ENCODE assay signal across 8 mouse cellular contexts in genomic region chr12:65072911-65073610, GRCm38 (mm10). TPM values are rescaled to one million over a fixed set of nuclear protein-coding genes. Genes with fewer than 3 reads are reported as not detected.
DNase-seq lines count a peak whose midpoint lies in the region; ATAC-seq lines count a peak whose summit lies in the region.

No protein-coding gene starts in this region.

- peak overlapping the region; percentile 86 for H3K4me3 ChIP-seq in neural tube, embryonic 11.5 days (ENCODE audit: low read depth, low read length)
- H3K4me3 ChIP-seq in embryonic facial prominence, embryonic 11.5 days (ENCODE audit: low read depth, low read length), result peak overlapping the region; percentile 70
- H3K4me3 ChIP-seq in limb, embryonic 11.5 days (ENCODE audit: low read depth, low read length), result peak overlapping the region; percentile 82
- H3K4me3 ChIP-seq in stomach, embryonic 14.5 days (ENCODE audit: low read depth, low read length), result peak overlapping the region; percentile 72

- WGBS in neural tube, embryonic 11.5 days, result 5% methylated on average over 21 of the region's 21 CpGs
- WGBS in embryonic facial prominence, embryonic 11.5 days, result 4% methylated on average over 21 of the region's 21 CpGs
- WGBS in limb, embryonic 11.5 days, result 4% methylated on average over 21 of the region's 21 CpGs
- WGBS in stomach, embryonic 14.5 days, result 2% methylated on average over 21 of the region's 21 CpGs

- ATAC-seq in neural tube, embryonic 11.5 days (ENCODE audit: insufficient read depth, low FRiP score, low TSS enrichment), result peak; percentile 78
- ATAC-seq in embryonic facial prominence, embryonic 11.5 days (replicated peaks; ENCODE audit: insufficient number of reproducible peaks, low FRiP score, low TSS enrichment, low read depth), result peak; percentile 77
- ATAC-seq in limb, embryonic 11.5 days (ENCODE audit: insufficient number of reproducible peaks, low FRiP score, low TSS enrichment, low read depth), result peak; percentile 69
- ATAC-seq in stomach, embryonic 14.5 days (ENCODE audit: insufficient number of reproducible peaks, insufficient read depth, low FRiP score, low read depth), result peak; percentile 54

- peak overlapping the region; percentile 80 for H3K27ac ChIP-seq in neural tube, embryonic 11.5 days (ENCODE audit: low read depth, low read length)
- H3K27ac ChIP-seq in embryonic facial prominence, embryonic 11.5 days (replicated peaks; ENCODE audit: low read depth, low read length), result peak overlapping the region; percentile 73
- H3K27ac ChIP-seq in limb, embryonic 11.5 days (replicated peaks; ENCODE audit: low read depth, low read length), result peak overlapping the region; percentile 82
- H3K27ac ChIP-seq in stomach, embryonic 14.5 days (ENCODE audit: low read length), result peak overlapping the region; percentile 91

- no peaks in the 10 kb centered on the region for H3K27me3 ChIP-seq in neural tube, embryonic 11.5 days (ENCODE audit: control insufficient read depth, insufficient read depth, low read length)
- H3K27me3 ChIP-seq in embryonic facial prominence, embryonic 11.5 days (ENCODE audit: control insufficient read depth, insufficient read depth, low read length), result no peaks in the 10 kb centered on the region
- H3K27me3 ChIP-seq in limb, embryonic 11.5 days (ENCODE audit: control insufficient read depth, insufficient read depth, low read length), result no peaks in the 10 kb centered on the region
- H3K27me3 ChIP-seq in stomach, embryonic 14.5 days (ENCODE audit: control insufficient read depth, insufficient read depth, low read length), result no peaks in the 10 kb centered on the region

- peak overlapping the region; percentile 79 for H3K4me2 ChIP-seq in neural tube, embryonic 11.5 days (ENCODE audit: low read depth)
- peak overlapping the region; percentile 39 for H3K4me2 ChIP-seq in embryonic facial prominence, embryonic 11.5 days (ENCODE audit: low read depth, low read length)
- peak overlapping the region; percentile 66 for H3K4me2 ChIP-seq in limb, embryonic 11.5 days (ENCODE audit: low read depth, severe bottlenecking)
- peak overlapping the region; percentile 70 for H3K4me2 ChIP-seq in stomach, embryonic 14.5 days (replicated peaks; ENCODE audit: low read depth, low read length)

- peaks cover 6% of the 10 kb centered on the region for H3K4me1 ChIP-seq in neural tube, embryonic 11.5 days (ENCODE audit: control insufficient read depth, insufficient read depth, low read length)
- H3K4me1 ChIP-seq in embryonic facial prominence, embryonic 11.5 days (ENCODE audit: control insufficient read depth, insufficient read depth, low read length), result no peaks in the 10 kb centered on the region
- H3K4me1 ChIP-seq in limb, embryonic 11.5 days (ENCODE audit: control insufficient read depth, insufficient read depth, low read length), result no peaks in the 10 kb centered on the region
- 0 out of 2 replicates have a peak, but pooled peaks cover 13% of the 10 kb centered on the region for H3K4me1 ChIP-seq in stomach, embryonic 14.5 days (ENCODE audit: control insufficient read depth, insufficient read depth, low read length)

- H3K9ac ChIP-seq in neural tube, embryonic 11.5 days (ENCODE audit: low read length), result peak overlapping the region; percentile 94
- peak overlapping the region; percentile 90 for H3K9ac ChIP-seq in embryonic facial prominence, embryonic 11.5 days (replicated peaks; ENCODE audit: low read length)
- peak overlapping the region; percentile 89 for H3K9ac ChIP-seq in limb, embryonic 11.5 days (ENCODE audit: low read length)
- H3K9ac ChIP-seq in stomach, embryonic 14.5 days (replicated peaks; ENCODE audit: low read depth, low read length), result peak overlapping the region; percentile 89

- peaks cover 2% of the 10 kb centered on the region; the same call in 1 of the 2 replicates for H3K36me3 ChIP-seq in neural tube, embryonic 11.5 days (ENCODE audit: control insufficient read depth, insufficient read depth, low read length)
- no peaks in the 10 kb centered on the region for H3K36me3 ChIP-seq in embryonic facial prominence, embryonic 11.5 days (replicated peaks; ENCODE audit: control insufficient read depth, insufficient read depth, low read depth, low read length)
- H3K36me3 ChIP-seq in limb, embryonic 11.5 days (ENCODE audit: control insufficient read depth, insufficient read depth, low read length), result peaks cover 3% of the 10 kb centered on the region
- H3K36me3 ChIP-seq in stomach, embryonic 14.5 days (ENCODE audit: control insufficient read depth, insufficient read depth, low read length), result no peaks in the 10 kb centered on the region; the same call in none of the 2 replicates

- no peak for DNase-seq in neural tube, embryonic 11.5 days (ENCODE audit: low spot score)
- DNase-seq in neural tube, embryonic 10.5 days (ENCODE audit: extremely low spot score, low spot score), result no peak
- no peak for DNase-seq in embryonic facial prominence, embryonic 11.5 days (ENCODE audit: low spot score)
- no peak for DNase-seq in limb, embryonic 11.5 days (ENCODE audit: low spot score)
- no peak for DNase-seq in urinary bladder, adult 2 months (ENCODE audit: low spot score)
- DNase-seq in thymus, adult 18-20 months, result no peak
- no peak for DNase-seq in ovary, adult 18-20 months (ENCODE audit: low spot score)

- no peaks in the 10 kb centered on the region for H3K9me3 ChIP-seq in neural tube, embryonic 11.5 days (ENCODE audit: control insufficient read depth, low read length)
- no peaks in the 10 kb centered on the region for H3K9me3 ChIP-seq in embryonic facial prominence, embryonic 11.5 days (replicated peaks; ENCODE audit: control insufficient read depth, low read length)
- no peaks in the 10 kb centered on the region for H3K9me3 ChIP-seq in limb, embryonic 11.5 days (ENCODE audit: control insufficient read depth, low read length)
- H3K9me3 ChIP-seq in stomach, embryonic 14.5 days (ENCODE audit: control insufficient read depth, low read depth, low read length), result no peaks in the 10 kb centered on the region

RNA-seq across cellular contexts. Expression of gene Fkbp3, which starts 0.7 kb away (rescaled TPM):
- polyA plus RNA-seq in neural tube, embryonic 11.5 days (2014; fragmentation: Nextera tagmentation; extraction: Ambion mirVana), result 625 and 636 TPM in 2 replicates
- polyA plus RNA-seq in embryonic facial prominence, embryonic 11.5 days (2014; fragmentation: Nextera tagmentation; extraction: Ambion mirVana), result 689 and 760 TPM in 2 replicates
- 627 and 648 TPM in 2 replicates for polyA plus RNA-seq in limb, embryonic 11.5 days (2014; fragmentation: Nextera tagmentation; extraction: Ambion mirVana)
- polyA plus RNA-seq in stomach, embryonic 14.5 days (2014; fragmentation: Nextera tagmentation; extraction: Ambion mirVana), result 355 and 374 TPM in 2 replicates
- 81.6 and 84.6 TPM in 2 replicates for polyA plus RNA-seq in urinary bladder, adult 2 months (2012; rRNA removed)

RNA-seq across cellular contexts. Expression of gene Fancm, which starts 2.3 kb away (rescaled TPM):
- 11.9 and 15.0 TPM in 2 replicates for polyA plus RNA-seq in neural tube, embryonic 11.5 days (2014; fragmentation: Nextera tagmentation; extraction: Ambion mirVana)
- polyA plus RNA-seq in embryonic facial prominence, embryonic 11.5 days (2014; fragmentation: Nextera tagmentation; extraction: Ambion mirVana), result 14.4 and 14.8 TPM in 2 replicates
- polyA plus RNA-seq in limb, embryonic 11.5 days (2014; fragmentation: Nextera tagmentation; extraction: Ambion mirVana), result 18.0 and 18.6 TPM in 2 replicates
- polyA plus RNA-seq in stomach, embryonic 14.5 days (2014; fragmentation: Nextera tagmentation; extraction: Ambion mirVana), result 9.3 and 13.5 TPM in 2 replicates
- polyA plus RNA-seq in urinary bladder, adult 2 months (2012; rRNA removed), result 2.5 and 3.1 TPM in 2 replicates

RNA-seq across cellular contexts. Expression of gene Prpf39, which starts 36.9 kb away (rescaled TPM):
- polyA plus RNA-seq in neural tube, embryonic 11.5 days (2014; fragmentation: Nextera tagmentation; extraction: Ambion mirVana), result 57.3 and 57.9 TPM in 2 replicates
- polyA plus RNA-seq in embryonic facial prominence, embryonic 11.5 days (2014; fragmentation: Nextera tagmentation; extraction: Ambion mirVana), result 67.2 and 77.9 TPM in 2 replicates
- polyA plus RNA-seq in limb, embryonic 11.5 days (2014; fragmentation: Nextera tagmentation; extraction: Ambion mirVana), result 74.4 and 79.0 TPM in 2 replicates
- polyA plus RNA-seq in stomach, embryonic 14.5 days (2014; fragmentation: Nextera tagmentation; extraction: Ambion mirVana), result 71.8 and 73.1 TPM in 2 replicates
- 37.3 and 37.8 TPM in 2 replicates for polyA plus RNA-seq in urinary bladder, adult 2 months (2012; rRNA removed)
